Mouse (Mus musculus) midbrain, embryonic 11.5 days (tissue): ENCODE results near the gene Ddx20. TPM values are rescaled to one million over a fixed set of nuclear protein-coding genes. Genes with fewer than 3 reads are reported as not detected.

Source experiments
- ATAC-seq: fragments of 200-750 bp; cut with Nextera tagmentation; 2 replicates; pipeline ENCODE4 v1.8.0; 2017; ENCODE audit warnings: moderate TSS enrichment, moderate library complexity; ENCODE audit not compliant: low FRiP score
- DNase-seq: peaks from one replicate; pipeline ENCODE4 v3.0.0; 2015; ENCODE audit warnings: low spot score; ENCODE audit errors: missing footprints
- H3K27ac ChIP-seq: fragments of 300-500 bp; sonication (generic); 2 replicates; pipeline ENCODE4 v1.5.1; 2014; ENCODE audit warnings: low read depth, low read length
- H3K27me3 ChIP-seq: fragments of 300-500 bp; sonication (generic); 2 replicates; pipeline ENCODE4 v1.6.1; 2014; ENCODE audit warnings: mild to moderate bottlenecking, low read length, moderate library complexity, mixed read lengths; ENCODE audit not compliant: control insufficient read depth, insufficient read depth
- H3K36me3 ChIP-seq: fragments of 300-500 bp; sonication (generic); 2 replicates; pipeline ENCODE4 v1.6.1; 2014; ENCODE audit warnings: mild to moderate bottlenecking, low read length, moderate library complexity, mixed read lengths; ENCODE audit not compliant: control insufficient read depth, insufficient read depth
- H3K4me1 ChIP-seq: fragments of 300-500 bp; sonication (generic); 2 replicates; pipeline ENCODE4 v1.6.1; 2014; ENCODE audit warnings: low read length; ENCODE audit not compliant: control insufficient read depth, insufficient read depth
- H3K4me2 ChIP-seq: fragments of 300-500 bp; sonication (generic); 2 replicates; pipeline ENCODE4 v1.6.1; 2014; ENCODE audit warnings: mild to moderate bottlenecking, moderate library complexity
- H3K4me3 ChIP-seq: fragments of 300-500 bp; sonication (generic); 2 replicates; pipeline ENCODE4 v1.5.1; 2014; ENCODE audit warnings: low read depth, low read length
- H3K9ac ChIP-seq: fragments of 300-500 bp; sonication (generic); 2 replicates; pipeline ENCODE4 v1.6.1; 2014; ENCODE audit warnings: low read length
- H3K9me3 ChIP-seq: fragments of 300-500 bp; sonication (generic); 2 replicates; pipeline ENCODE4 v1.6.1; 2016; ENCODE audit warnings: low read length; ENCODE audit not compliant: control insufficient read depth
- WGBS: fragments of 180-500 bp; shearing (Covaris S2); extraction: QIAGEN DNeasy Blood & Tissue Kit; methylation state at CpG from one replicate; pipeline ENCODE4 v1.1.7; 2014; 5-methylcytosine and 5-hydroxymethylcytosine counted together
- polyA plus RNA-seq: library from polyadenylated mRNA; unstranded; fragments of >200 nt; fragmentation: Nextera tagmentation; extraction: Ambion mirVana; gene quantifications from 2 replicates; pipeline ENCODE4 v1.2.1, GENCODE M21; 2014

Ddx20 gene
- polyA plus RNA-seq, 1 experiment from 2014 or later = 46.3 TPM

GRCm38 (mm10) chr3:105720514-105720913, 33.1 kb upstream of the Ddx20 start:
- 74% methylated on average over 4 of the region's 4 CpGs for WGBS
- H3K27me3 ChIP-seq = no peaks in the 10 kb centered on the region
- H3K4me1 ChIP-seq = no peaks in the 10 kb centered on the region
- H3K27ac ChIP-seq = no peak overlapping the region
- no peaks in the 10 kb centered on the region for H3K9me3 ChIP-seq
- no peak overlapping the region for H3K4me3 ChIP-seq
- no peak overlapping the region for H3K9ac ChIP-seq
- ATAC-seq (no peak), DNase-seq (no peak)
- H3K4me2 ChIP-seq = no peak overlapping the region
- H3K36me3 ChIP-seq = no peaks in the 10 kb centered on the region

- WGBS = 88% methylated on average over 4 of the region's 4 CpGs
- no peaks in the 10 kb centered on the region for H3K4me1 ChIP-seq
- no peaks in the 10 kb centered on the region for H3K27me3 ChIP-seq
- H3K4me2 ChIP-seq = no peak overlapping the region
- ATAC-seq = no peak
- no peaks in the 10 kb centered on the region for H3K9me3 ChIP-seq
- no peaks in the 10 kb centered on the region for H3K36me3 ChIP-seq
- H3K27ac ChIP-seq = no peak overlapping the region
- no peak for DNase-seq
- no peak overlapping the region for H3K9ac ChIP-seq
- H3K4me3 ChIP-seq = no peak overlapping the region
Observed at GRCm38 (mm10) chr3:105719979-105720378, 32.6 kb upstream of the Ddx20 start.

GRCm38 (mm10) chr3:105718746-105719145, 31.4 kb upstream of the Ddx20 start:
- no peak overlapping the region for H3K27ac ChIP-seq
- no peak for DNase-seq

GRCm38 (mm10) chr3:105717856-105718555, 30.6 kb upstream of the Ddx20 start:
- ATAC-seq (peak; percentile 25; the same call in 1 of the 2 replicates), DNase-seq (peak; percentile 80)

More at GRCm38 (mm10) chr3:105718746-105719145, 31.4 kb upstream of the Ddx20 start:
- no peak overlapping the region for H3K9ac ChIP-seq
- H3K27me3 ChIP-seq = no peaks in the 10 kb centered on the region
- H3K4me2 ChIP-seq = no peak overlapping the region
- H3K4me3 ChIP-seq = no peak overlapping the region
- peaks cover 7% of the 10 kb centered on the region; the same call in 1 of the 2 replicates for H3K4me1 ChIP-seq
- H3K36me3 ChIP-seq = no peaks in the 10 kb centered on the region
- 53% methylated on average over 4 of the region's 4 CpGs for WGBS
- no peaks in the 10 kb centered on the region for H3K9me3 ChIP-seq
- no peak for ATAC-seq

GRCm38 (mm10) chr3:105716353-105717000, 29.1 kb upstream of the Ddx20 start:
- H3K9ac ChIP-seq = no peak overlapping the region
- H3K4me3 ChIP-seq = no peak overlapping the region
- H3K27me3 ChIP-seq = no peaks in the 10 kb centered on the region
- DNase-seq = no peak
- H3K36me3 ChIP-seq = no peaks in the 10 kb centered on the region
- whole genome bisulfite sequencing = 59% methylated on average over 18 of the region's 18 CpGs
- H3K27ac ChIP-seq = no peak overlapping the region
- H3K4me1 ChIP-seq = peaks cover 7% of the 10 kb centered on the region; the same call in 1 of the 2 replicates
- no peaks in the 10 kb centered on the region for H3K9me3 ChIP-seq
- no peak for ATAC-seq
- no peak overlapping the region for H3K4me2 ChIP-seq

More at GRCm38 (mm10) chr3:105717856-105718555, 30.6 kb upstream of the Ddx20 start:
- Histone ChIP-seq H3K9me3 (no peaks in the 10 kb centered on the region), H3K4me3 (no peak overlapping the region), H3K4me1 (peaks cover 7% of the 10 kb centered on the region; the same call in 1 of the 2 replicates), H3K27me3 (no peaks in the 10 kb centered on the region), H3K9ac (no peak overlapping the region), H3K4me2 (no peak overlapping the region), H3K27ac (no peak overlapping the region), H3K36me3 (no peaks in the 10 kb centered on the region)
- WGBS = 62% methylated on average over 11 of the region's 11 CpGs

- Histone ChIP-seq H3K36me3 (no peaks in the 10 kb centered on the region), H3K4me2 (no peak overlapping the region), H3K9ac (no peak overlapping the region), H3K4me3 (no peak overlapping the region), H3K27me3 (no peaks in the 10 kb centered on the region), H3K27ac (no peak overlapping the region; the same call in 1 of the 2 replicates), H3K9me3 (no peaks in the 10 kb centered on the region), H3K4me1 (peaks cover 7% of the 10 kb centered on the region; the same call in 1 of the 2 replicates)
- ATAC-seq (no peak), DNase-seq (no peak)
Observed at GRCm38 (mm10) chr3:105714820-105715167, 27.4 kb upstream of the Ddx20 start.

- WGBS = 15% methylated on average over 8 of the region's 8 CpGs
- H3K27me3 ChIP-seq = no peaks in the 10 kb centered on the region
- H3K4me1 ChIP-seq = peaks cover 7% of the 10 kb centered on the region; the same call in 1 of the 2 replicates
- H3K4me3 ChIP-seq = no peak overlapping the region
- 0 out of 2 replicates have a peak overlapping the region, but pooled peaks have one; percentile 9 for H3K9ac ChIP-seq
- H3K36me3 ChIP-seq = no peaks in the 10 kb centered on the region
- H3K27ac ChIP-seq = peak overlapping the region; percentile 61; the same call in 1 of the 2 replicates
- ATAC-seq (peak; percentile 67), DNase-seq (peak; percentile 90)
- H3K4me2 ChIP-seq = no peak overlapping the region
- no peaks in the 10 kb centered on the region for H3K9me3 ChIP-seq
Observed at GRCm38 (mm10) chr3:105714091-105714819, 26.9 kb upstream of the Ddx20 start.

- Histone ChIP-seq H3K9me3 (no peaks in the 10 kb centered on the region), H3K27me3 (no peaks in the 10 kb centered on the region), H3K4me1 (peaks cover 7% of the 10 kb centered on the region; the same call in 1 of the 2 replicates), H3K4me3 (no peak overlapping the region), H3K9ac (no peak overlapping the region), H3K4me2 (no peak overlapping the region), H3K27ac (no peak overlapping the region), H3K36me3 (no peaks in the 10 kb centered on the region)
- no peak for ATAC-seq
- DNase-seq = peak; percentile 59
Observed at GRCm38 (mm10) chr3:105712827-105713226, 25.5 kb upstream of the Ddx20 start.

GRCm38 (mm10) chr3:105711741-105712140, 24.4 kb upstream of the Ddx20 start:
- DNase-seq (peak; percentile 60), ATAC-seq (no peak)
- Histone ChIP-seq H3K27ac (no peak overlapping the region), H3K9ac (no peak overlapping the region), H3K27me3 (peaks cover 4% of the 10 kb centered on the region; the same call in 1 of the 2 replicates), H3K36me3 (no peaks in the 10 kb centered on the region), H3K9me3 (no peaks in the 10 kb centered on the region), H3K4me3 (no peak overlapping the region), H3K4me1 (peaks cover 7% of the 10 kb centered on the region; the same call in 1 of the 2 replicates), H3K4me2 (no peak overlapping the region)
- 71% methylated on average over 7 of the region's 7 CpGs for WGBS
